Mouse (Mus musculus): ENCODE data around the gene Sdccag8. TPM values are rescaled to one million over a fixed set of nuclear protein-coding genes. Genes with fewer than 3 reads are reported as not detected.

Gene Sdccag8
- total and polyA plus RNA-seq, 2 experiments from 2014 or later: 5.9 to 8.1 TPM

DNA sequence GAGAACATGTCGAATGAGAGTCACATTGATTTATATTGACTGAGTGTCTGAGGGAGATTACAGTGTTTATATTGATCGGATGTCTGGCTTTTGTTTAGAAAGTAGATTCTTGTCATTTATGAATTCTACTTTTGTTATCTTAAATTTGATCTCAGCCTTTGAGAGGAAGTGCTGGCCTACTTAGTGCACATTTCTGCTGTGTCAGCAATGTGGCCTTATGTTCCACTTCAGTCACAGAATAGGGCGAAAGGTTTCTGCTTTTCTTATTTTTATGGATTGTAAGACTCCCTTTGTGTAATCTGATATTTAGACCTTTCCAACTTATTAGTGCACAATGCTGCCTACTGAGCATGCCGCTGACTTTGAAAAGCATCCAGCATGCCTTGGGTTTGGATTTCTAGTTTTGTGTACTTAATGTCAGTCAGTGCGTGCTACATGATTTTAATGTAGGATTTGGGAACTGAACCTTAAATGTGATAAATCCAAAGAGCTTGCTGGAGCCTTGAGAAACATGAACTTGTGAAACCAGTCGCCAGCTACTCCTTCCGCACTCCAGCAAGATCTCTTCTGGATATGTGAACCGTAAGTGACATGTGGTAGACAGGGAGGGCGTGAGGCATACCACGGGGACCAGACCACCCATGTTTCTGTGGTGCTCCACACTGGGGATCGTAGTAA is 34.3 kb downstream of the Sdccag8 start:
- TF ChIP-seq CTCF (IDR thresholded peaks at IDR 0.05; ENCODE audit: low read depth): no peak
- no peak for TF ChIP-seq EP300 (IDR thresholded peaks at IDR 0.05; ENCODE audit: low read depth)
- no peak for DNase-seq (ENCODE audit: low spot score)
- H3K36me3 ChIP-seq (replicated peaks; ENCODE audit: control insufficient read depth, insufficient read depth, low read length): peaks cover 20% of the 10 kb centered on the region; the same call in 1 of the 2 replicates
- ATAC-seq (ENCODE audit: insufficient read depth, low read depth): no peak
- no peaks in the 10 kb centered on the region for H3K4me1 ChIP-seq (ENCODE audit: control insufficient read depth, insufficient read depth)
- 88% methylated on average over 11 of the region's 11 CpGs for WGBS
- H3K27me3 ChIP-seq (ENCODE audit: control insufficient read depth, insufficient read depth, low read length): no peaks in the 10 kb centered on the region
- H3K4me3 ChIP-seq (ENCODE audit: low read depth, low read length): no peak overlapping the region
- H3K27ac ChIP-seq (ENCODE audit: low read depth): no peak overlapping the region
- no peak overlapping the region for H3K4me2 ChIP-seq (ENCODE audit: low read depth, low read length)
- H3K9me3 ChIP-seq (replicated peaks; ENCODE audit: control insufficient read depth, low read length): 0 out of 2 replicates have a peak, but pooled peaks cover 5% of the 10 kb centered on the region
- no peak overlapping the region for H3K9ac ChIP-seq (replicated peaks; ENCODE audit: low read depth, low read length)

DNA sequence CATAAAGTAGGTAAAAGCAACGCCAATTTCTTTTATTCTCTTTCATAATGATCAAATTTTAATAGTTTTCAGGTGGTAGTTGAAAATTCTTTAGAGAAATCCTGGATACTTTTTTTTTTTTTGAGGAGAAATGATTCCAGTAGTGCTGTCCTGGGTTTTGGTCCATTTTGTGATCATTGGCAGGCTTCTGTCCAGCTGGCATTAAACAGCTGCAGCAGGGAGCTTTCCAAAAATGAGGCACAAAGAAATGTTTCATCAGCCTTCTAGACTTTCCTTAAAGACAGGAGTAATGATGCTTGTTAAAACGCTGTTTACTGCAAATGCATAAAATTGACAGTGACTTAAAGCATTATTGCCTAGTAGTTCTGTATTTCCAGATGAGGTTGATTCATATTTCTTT is 34.9 kb downstream of the Sdccag8 start:
- H3K9me3 ChIP-seq (replicated peaks; ENCODE audit: control insufficient read depth, low read length): 0 out of 2 replicates have a peak, but pooled peaks cover 5% of the 10 kb centered on the region
- DNase-seq (ENCODE audit: low spot score) (no peak), ATAC-seq (ENCODE audit: insufficient read depth, low read depth) (no peak)
- 86% methylated on average over 2 of the region's 2 CpGs for WGBS
- H3K36me3 ChIP-seq (replicated peaks; ENCODE audit: control insufficient read depth, insufficient read depth, low read length): peaks cover 20% of the 10 kb centered on the region; the same call in 1 of the 2 replicates
- H3K27me3 ChIP-seq (ENCODE audit: control insufficient read depth, insufficient read depth, low read length): no peaks in the 10 kb centered on the region
- no peaks in the 10 kb centered on the region for H3K4me1 ChIP-seq (ENCODE audit: control insufficient read depth, insufficient read depth)
- H3K9ac ChIP-seq (replicated peaks; ENCODE audit: low read depth, low read length): no peak overlapping the region
- no peak for TF ChIP-seq CTCF (IDR thresholded peaks at IDR 0.05; ENCODE audit: low read depth)
- no peak for TF ChIP-seq EP300 (IDR thresholded peaks at IDR 0.05; ENCODE audit: low read depth)
- H3K4me2 ChIP-seq (ENCODE audit: low read depth, low read length): no peak overlapping the region
- no peak overlapping the region for H3K27ac ChIP-seq (ENCODE audit: low read depth)
- H3K4me3 ChIP-seq (ENCODE audit: low read depth, low read length): no peak overlapping the region

DNA sequence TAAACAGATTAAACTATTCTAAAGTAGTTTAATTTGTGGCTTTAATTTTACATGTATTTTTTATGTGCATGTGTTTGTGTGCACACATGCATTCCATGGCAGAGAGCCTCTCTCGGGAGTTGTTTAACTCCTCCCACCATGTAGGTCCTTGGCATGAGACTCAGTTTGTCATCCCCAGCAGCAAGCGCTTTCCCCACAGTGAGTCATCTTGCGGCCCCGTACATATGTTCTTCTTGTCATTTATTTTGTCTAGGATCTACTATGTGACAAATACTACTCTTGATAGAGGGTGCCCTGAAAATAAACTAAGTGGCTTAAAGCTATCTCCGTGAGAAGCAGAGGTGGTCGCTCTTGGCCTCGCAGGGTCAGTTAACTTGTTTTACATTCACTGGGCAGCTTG is 36.9 kb downstream of the Sdccag8 start:
- DNase-seq (ENCODE audit: low spot score): no peak
- H3K27ac ChIP-seq (ENCODE audit: low read depth): no peak overlapping the region

DNA sequence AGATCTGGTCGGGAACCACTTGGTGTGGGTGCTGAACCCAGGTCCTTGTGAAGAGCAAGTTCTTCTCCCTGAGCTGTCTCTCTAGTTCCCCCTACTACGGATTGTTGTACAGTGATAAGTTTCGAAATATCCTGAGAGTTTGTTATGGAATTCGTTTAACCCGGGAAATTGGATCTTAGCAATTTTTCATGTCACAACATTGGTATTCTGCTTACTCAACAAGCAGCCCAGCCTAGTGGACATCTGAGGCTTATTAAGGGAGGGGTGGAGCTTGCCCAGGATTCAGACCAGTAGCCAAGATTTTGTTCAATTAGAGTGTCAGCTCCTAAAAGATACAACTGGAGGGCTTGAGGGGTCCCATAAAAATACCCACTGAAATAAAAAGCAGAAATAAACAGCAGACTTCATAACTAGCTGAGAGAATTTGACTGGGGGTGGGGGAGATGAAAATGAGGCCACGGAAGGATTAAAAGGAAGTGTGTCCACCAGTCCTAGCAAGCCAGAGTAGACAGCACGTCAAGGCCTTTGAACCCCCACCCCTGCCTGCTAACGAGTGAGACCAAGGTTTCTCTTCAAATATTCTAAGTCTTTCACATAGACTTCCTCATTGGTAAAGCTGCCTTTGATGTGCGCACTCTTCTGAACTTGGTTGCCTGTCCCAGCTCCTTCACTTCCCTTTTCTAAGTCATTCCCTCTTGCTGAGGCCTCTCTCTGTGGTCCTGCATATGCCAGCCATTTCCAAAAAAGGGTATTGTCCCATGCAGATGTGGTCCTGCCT is 38.5 kb downstream of the Sdccag8 start:
- Histone ChIP-seq H3K27ac (ENCODE audit: low read depth) (no peak overlapping the region), H3K4me3 (ENCODE audit: low read depth, low read length) (no peak overlapping the region), H3K9ac (replicated peaks; ENCODE audit: low read depth, low read length) (no peak overlapping the region), H3K4me2 (ENCODE audit: low read depth, low read length) (no peak overlapping the region), H3K4me1 (ENCODE audit: control insufficient read depth, insufficient read depth) (no peaks in the 10 kb centered on the region), H3K36me3 (replicated peaks; ENCODE audit: control insufficient read depth, insufficient read depth, low read length) (0 out of 2 replicates have a peak, but pooled peaks cover 16% of the 10 kb centered on the region), H3K27me3 (ENCODE audit: control insufficient read depth, insufficient read depth, low read length) (no peaks in the 10 kb centered on the region), H3K9me3 (replicated peaks; ENCODE audit: control insufficient read depth, low read length) (0 out of 2 replicates have a peak, but pooled peaks cover 5% of the 10 kb centered on the region)
- ATAC-seq (ENCODE audit: insufficient read depth, low read depth): no peak
- WGBS: 84% methylated on average over 9 of the region's 9 CpGs
- no peak for DNase-seq (ENCODE audit: low spot score)
- TF ChIP-seq EP300 (IDR thresholded peaks at IDR 0.05; ENCODE audit: low read depth): no peak
- TF ChIP-seq CTCF (IDR thresholded peaks at IDR 0.05; ENCODE audit: low read depth): no peak

More for the DNA sequence above, 36.9 kb downstream of the Sdccag8 start:
- ATAC-seq (ENCODE audit: insufficient read depth, low read depth): no peak
- no peak for TF ChIP-seq CTCF (IDR thresholded peaks at IDR 0.05; ENCODE audit: low read depth)
- TF ChIP-seq EP300 (IDR thresholded peaks at IDR 0.05; ENCODE audit: low read depth): no peak
- H3K36me3 ChIP-seq (replicated peaks; ENCODE audit: control insufficient read depth, insufficient read depth, low read length): 0 out of 2 replicates have a peak, but pooled peaks cover 16% of the 10 kb centered on the region
- no peaks in the 10 kb centered on the region for H3K4me1 ChIP-seq (ENCODE audit: control insufficient read depth, insufficient read depth)
- WGBS: 90% methylated on average over 7 of the region's 7 CpGs
- H3K4me2 ChIP-seq (ENCODE audit: low read depth, low read length): no peak overlapping the region
- no peaks in the 10 kb centered on the region for H3K27me3 ChIP-seq (ENCODE audit: control insufficient read depth, insufficient read depth, low read length)
- H3K9me3 ChIP-seq (replicated peaks; ENCODE audit: control insufficient read depth, low read length): 0 out of 2 replicates have a peak, but pooled peaks cover 5% of the 10 kb centered on the region
- no peak overlapping the region for H3K9ac ChIP-seq (replicated peaks; ENCODE audit: low read depth, low read length)
- no peak overlapping the region for H3K4me3 ChIP-seq (ENCODE audit: low read depth, low read length)

DNA sequence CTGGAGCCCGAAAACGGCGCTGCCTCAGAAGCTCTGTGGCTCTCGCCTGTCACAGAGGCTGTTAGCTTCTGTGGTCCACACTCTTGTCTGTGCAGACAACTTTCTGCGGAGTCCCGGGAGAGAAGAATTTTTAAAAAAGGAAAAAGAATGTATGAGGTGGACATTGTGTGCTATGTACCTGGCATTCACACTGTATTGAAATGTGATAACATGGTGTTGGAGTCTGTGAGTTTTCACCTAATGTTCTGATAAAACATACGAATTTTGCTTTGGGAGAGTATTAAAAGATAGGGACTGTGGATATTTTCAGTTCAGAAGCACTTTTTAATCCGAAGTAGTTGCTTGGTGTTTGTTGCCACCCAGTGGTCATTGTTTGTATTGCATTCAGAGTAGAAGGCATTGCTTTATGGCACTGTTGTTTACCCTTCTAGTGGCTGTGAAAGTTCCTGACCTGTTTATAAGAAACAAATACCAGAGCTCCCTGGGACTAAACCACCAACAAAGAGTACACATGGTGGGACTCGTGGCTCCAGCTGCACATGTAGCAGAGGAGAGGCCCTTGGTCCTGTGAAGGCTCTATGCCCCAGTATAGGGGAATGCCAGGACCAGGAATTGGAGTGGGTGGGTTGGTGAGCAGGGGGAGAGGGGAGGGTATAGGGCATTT is 47.7 kb downstream of the Sdccag8 start:
- no peak; the same call in 1 of the 2 replicates for ATAC-seq (ENCODE audit: insufficient read depth, low read depth)
- Histone ChIP-seq H3K36me3 (replicated peaks; ENCODE audit: control insufficient read depth, insufficient read depth, low read length) (no peaks in the 10 kb centered on the region), H3K4me2 (ENCODE audit: low read depth, low read length) (no peak overlapping the region), H3K4me1 (ENCODE audit: control insufficient read depth, insufficient read depth) (no peaks in the 10 kb centered on the region), H3K27ac (ENCODE audit: low read depth) (no peak overlapping the region), H3K9me3 (replicated peaks; ENCODE audit: control insufficient read depth, low read length) (no peaks in the 10 kb centered on the region), H3K4me3 (ENCODE audit: low read depth, low read length) (no peak overlapping the region), H3K9ac (replicated peaks; ENCODE audit: low read depth, low read length) (no peak overlapping the region), H3K27me3 (ENCODE audit: control insufficient read depth, insufficient read depth, low read length) (no peaks in the 10 kb centered on the region)
- 52% methylated on average over 9 of the region's 9 CpGs for WGBS
- TF ChIP-seq EP300 (IDR thresholded peaks at IDR 0.05; ENCODE audit: low read depth): no peak
- TF ChIP-seq CTCF (IDR thresholded peaks at IDR 0.05; ENCODE audit: low read depth): peak; percentile 81
- peak; percentile 50 for DNase-seq (ENCODE audit: low spot score)

All from heart, postnatal 0 days (tissue).